In the genomic region with DNA sequence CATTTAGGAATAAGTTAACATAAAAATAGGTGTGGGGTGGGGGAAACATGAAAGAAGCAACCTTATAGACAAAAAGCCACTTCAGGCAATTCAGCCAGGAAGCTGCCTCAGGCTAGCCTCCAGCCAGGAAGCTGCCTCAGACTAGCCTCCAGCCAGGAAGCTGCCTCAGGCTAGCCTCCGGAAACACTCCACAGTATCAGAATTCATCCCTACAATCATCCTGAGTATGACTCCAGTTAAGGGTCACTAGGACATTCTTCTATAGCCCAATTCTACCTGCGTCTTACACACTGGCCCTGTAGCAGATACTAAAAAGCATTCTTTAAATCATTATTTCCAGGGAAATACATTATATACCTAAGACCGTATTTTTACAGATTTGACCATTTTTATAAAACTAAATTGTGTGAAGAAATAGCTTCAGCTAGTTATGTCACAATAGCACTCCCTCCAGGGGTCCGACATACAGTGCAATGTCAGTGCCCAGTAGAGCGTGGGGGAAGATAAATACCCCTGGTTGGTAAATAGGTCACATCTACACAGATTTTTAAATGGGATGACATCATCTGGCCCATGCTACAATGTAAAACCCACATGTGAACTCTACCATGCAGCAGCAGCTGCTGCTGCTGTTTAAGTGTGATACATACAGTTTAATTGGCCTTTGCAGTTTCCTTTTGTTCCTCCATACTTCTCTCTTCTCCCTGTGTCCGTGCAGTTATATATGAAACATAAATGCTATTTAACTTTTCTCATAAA, we compare ENCODE assay signal across 16 mouse cellular contexts. TPM values are rescaled to one million over a fixed set of nuclear protein-coding genes. Genes with fewer than 3 reads are reported as not detected.
DNase-seq lines count a peak whose midpoint lies in the region; ATAC-seq and TF ChIP-seq lines count a peak whose summit lies in the region.
"Had no signal": no experiment of that assay in that cellular context is flagged by ENCODE, and none has a peak within 500 bp of the region (broad histone marks: within the 10 kb centered on the region; RNA-seq: fewer than 3 reads in every experiment).

No protein-coding gene starts in this region.

- H3K4me1 ChIP-seq in hindbrain, embryonic 11.5 days (replicated peaks; ENCODE audit: control insufficient read depth, insufficient read depth, low read length): no peaks in the 10 kb centered on the region
- peaks cover 4% of the 10 kb centered on the region for H3K4me1 ChIP-seq in hindbrain, embryonic 16.5 days (ENCODE audit: control insufficient read depth, insufficient read depth, low read depth, low read length)
- H3K4me1 ChIP-seq in limb, embryonic 10.5 days: peaks cover 59% of the 10 kb centered on the region
- no peaks in the 10 kb centered on the region for H3K4me1 ChIP-seq in neural tube, embryonic 14.5 days (ENCODE audit: control insufficient read depth, insufficient read depth, low read length)

- peak overlapping the region; percentile 58; the same call in 1 of the 2 replicates for H3K27ac ChIP-seq in hindbrain, embryonic 11.5 days (ENCODE audit: low read depth, low read length)
- H3K27ac ChIP-seq in hindbrain, embryonic 16.5 days (ENCODE audit: low read depth, low read length): no peak overlapping the region
- peak overlapping the region; percentile 84; the same call in 1 of the 2 replicates for H3K27ac ChIP-seq in limb, embryonic 10.5 days
- H3K27ac ChIP-seq in neural tube, embryonic 14.5 days (ENCODE audit: low read depth, low read length): no peak overlapping the region
- H3K27ac ChIP-seq: stomach, embryonic 15.5 days had no signal

- no peak overlapping the region for H3K9ac ChIP-seq in hindbrain, embryonic 11.5 days (ENCODE audit: low read depth, low read length)
- H3K9ac ChIP-seq in hindbrain, embryonic 16.5 days (ENCODE audit: low read depth, low read length): no peak overlapping the region
- H3K9ac ChIP-seq in neural tube, embryonic 14.5 days (replicated peaks; ENCODE audit: low read depth, low read length): no peak overlapping the region
- H3K9ac ChIP-seq: lung, embryonic 14.5 days; stomach, embryonic 15.5 days had no signal

- no peak for TF ChIP-seq CTCF in brain, embryonic 14.5 days (IDR thresholded peaks at IDR 0.05; ENCODE audit: borderline replicate concordance, extremely low read depth, insufficient read depth, insufficient read length)

- H3K9me3 ChIP-seq in hindbrain, embryonic 11.5 days (ENCODE audit: control insufficient read depth, low read length): no peaks in the 10 kb centered on the region
- H3K9me3 ChIP-seq in hindbrain, embryonic 16.5 days (ENCODE audit: control insufficient read depth, low read length): no peaks in the 10 kb centered on the region
- H3K9me3 ChIP-seq in limb, embryonic 10.5 days (replicated peaks): no peaks in the 10 kb centered on the region
- no peaks in the 10 kb centered on the region for H3K9me3 ChIP-seq in neural tube, embryonic 14.5 days (ENCODE audit: control insufficient read depth, low read length)
- H3K9me3 ChIP-seq: stomach, embryonic 15.5 days had no signal

- WGBS in hindbrain, embryonic 11.5 days: 49% methylated on average over 6 of the region's 6 CpGs
- WGBS in hindbrain, embryonic 16.5 days: 42% methylated on average over 6 of the region's 6 CpGs
- 77% methylated on average over 6 of the region's 6 CpGs for WGBS in limb, embryonic 10.5 days
- whole genome bisulfite sequencing in neural tube, embryonic 14.5 days: 48% methylated on average over 6 of the region's 6 CpGs

- DNase-seq in hindbrain, embryonic 11.5 days (ENCODE audit: low spot score): no peak
- DNase-seq in brain, embryonic 14.5 days (ENCODE audit: low read depth): peak; percentile 60
- no peak for DNase-seq in limb, embryonic 10.5 days (ENCODE audit: low spot score)
- no peak for DNase-seq in cerebellum, adult 8-10 months
- DNase-seq in lung, adult 18-20 months: no peak
- DNase-seq in urinary bladder, adult 2 months (ENCODE audit: low spot score): no peak
- DNase-seq: adrenal gland, postnatal 10 days; heart, adult 11 months; kidney, postnatal 25 days; thymus, postnatal 25 days had no signal

- no peak overlapping the region for H3K4me2 ChIP-seq in hindbrain, embryonic 11.5 days (replicated peaks; ENCODE audit: low read depth, low read length)
- H3K4me2 ChIP-seq in hindbrain, embryonic 16.5 days (ENCODE audit: low read length): no peak overlapping the region
- no peak overlapping the region for H3K4me2 ChIP-seq in neural tube, embryonic 14.5 days (ENCODE audit: low read depth, low read length)
- H3K4me2 ChIP-seq: lung, embryonic 14.5 days; stomach, embryonic 15.5 days had no signal

- no peaks in the 10 kb centered on the region for H3K36me3 ChIP-seq in hindbrain, embryonic 11.5 days (ENCODE audit: control insufficient read depth, insufficient read depth, low read length)
- no peaks in the 10 kb centered on the region for H3K36me3 ChIP-seq in hindbrain, embryonic 16.5 days (ENCODE audit: control insufficient read depth, insufficient read depth, low read length)
- H3K36me3 ChIP-seq in limb, embryonic 10.5 days: peaks cover 50% of the 10 kb centered on the region
- H3K36me3 ChIP-seq in neural tube, embryonic 14.5 days (ENCODE audit: control insufficient read depth, insufficient read depth, low read length): no peaks in the 10 kb centered on the region
- H3K36me3 ChIP-seq: stomach, embryonic 15.5 days had no signal

- H3K4me3 ChIP-seq in hindbrain, embryonic 11.5 days (ENCODE audit: low read depth, low read length): no peak overlapping the region
- H3K4me3 ChIP-seq in hindbrain, embryonic 16.5 days (ENCODE audit: low read length): no peak overlapping the region
- no peak overlapping the region for H3K4me3 ChIP-seq in limb, embryonic 10.5 days
- H3K4me3 ChIP-seq in neural tube, embryonic 14.5 days (ENCODE audit: low read depth, low read length): no peak overlapping the region
- H3K4me3 ChIP-seq: stomach, embryonic 15.5 days had no signal

- no peaks in the 10 kb centered on the region for H3K27me3 ChIP-seq in hindbrain, embryonic 11.5 days (ENCODE audit: control insufficient read depth, insufficient read depth, low read length)
- H3K27me3 ChIP-seq in hindbrain, embryonic 16.5 days (replicated peaks; ENCODE audit: control insufficient read depth, insufficient read depth, low read length): no peaks in the 10 kb centered on the region
- no peaks in the 10 kb centered on the region for H3K27me3 ChIP-seq in limb, embryonic 10.5 days (ENCODE audit: low read depth, poor library complexity, severe bottlenecking)
- H3K27me3 ChIP-seq in neural tube, embryonic 14.5 days (ENCODE audit: control insufficient read depth, insufficient read depth, low read length): no peaks in the 10 kb centered on the region
- H3K27me3 ChIP-seq: Patski; stomach, embryonic 15.5 days had no signal

- ATAC-seq in hindbrain, embryonic 11.5 days (ENCODE audit: low FRiP score): peak; percentile 83
- no peak for ATAC-seq in hindbrain, embryonic 16.5 days
- peak; percentile 65; the same call in 1 of the 2 replicates for ATAC-seq in neural tube, embryonic 14.5 days (ENCODE audit: low read depth)
- ATAC-seq: inflammation-experienced regulatory T-cells, adult 6 months; Patski had no signal

- no peak for TF ChIP-seq POLR2A in brain, embryonic 14.5 days (IDR thresholded peaks at IDR 0.05; ENCODE audit: borderline replicate concordance, extremely low read depth, insufficient read depth, insufficient read length, poor library complexity, severe bottlenecking)

RNA-seq across cellular contexts. Expression of a gene that starts 6.4 kb away (rescaled TPM):
- polyA plus RNA-seq in hindbrain, embryonic 11.5 days (2014; fragmentation: Nextera tagmentation; extraction: Ambion mirVana): 21.1 and 26.9 TPM in 2 replicates
- 7.8 and 10.1 TPM in 2 replicates for polyA plus RNA-seq in hindbrain, embryonic 16.5 days (2015; fragmentation: Nextera tagmentation; extraction: Ambion mirVana)
- polyA plus RNA-seq in brain, embryonic 14.5 days (2012; rRNA removed): 10.3 and 15.1 TPM in 2 replicates
- 216 and 262 TPM in 2 replicates for polyA plus RNA-seq in limb, embryonic 10.5 days (2016; fragmentation: Nextera tagmentation; extraction: Ambion mirVana)
- polyA plus RNA-seq in neural tube, embryonic 14.5 days (2014; fragmentation: Nextera tagmentation; extraction: Ambion mirVana): 10.3 and 20.6 TPM in 2 replicates
- polyA plus RNA-seq in urinary bladder, adult 2 months (2012; rRNA removed): 1.6 and 1.8 TPM in 2 replicates
- polyA plus RNA-seq: Patski had no signal

RNA-seq across cellular contexts. Expression of a gene that starts 34.8 kb away (rescaled TPM):
- 33.8 and 34.1 TPM in 2 replicates for polyA plus RNA-seq in hindbrain, embryonic 11.5 days (2014; fragmentation: Nextera tagmentation; extraction: Ambion mirVana)
- 20.2 and 21.2 TPM in 2 replicates for polyA plus RNA-seq in hindbrain, embryonic 16.5 days (2015; fragmentation: Nextera tagmentation; extraction: Ambion mirVana)
- 24.7 and 29.3 TPM in 2 replicates for polyA plus RNA-seq in brain, embryonic 14.5 days (2012; rRNA removed)
- 36.6 and 38.8 TPM in 2 replicates for polyA plus RNA-seq in limb, embryonic 10.5 days (2016; fragmentation: Nextera tagmentation; extraction: Ambion mirVana)
- polyA plus RNA-seq in neural tube, embryonic 14.5 days (2014; fragmentation: Nextera tagmentation; extraction: Ambion mirVana): 26.1 and 26.8 TPM in 2 replicates
- 25.1 and 32.0 TPM in 2 replicates for polyA plus RNA-seq in urinary bladder, adult 2 months (2012; rRNA removed)

Comparison
In these comparisons a context has a peak if more than half of its experiments do, and no peak if none do; other contexts are left out.
1. H3K27ac ChIP-seq: peak in hindbrain, embryonic 11.5 days (single experiment) and limb, embryonic 10.5 days (single experiment); none in hindbrain, embryonic 16.5 days (single experiment) and neural tube, embryonic 14.5 days (single experiment).